Mouse (Mus musculus) midbrain, postnatal 0 days (tissue): ENCODE results near the gene Ssbp2. TPM values are rescaled to one million over a fixed set of nuclear protein-coding genes. Genes with fewer than 3 reads are reported as not detected.

ENCODE experiments used
- ATAC-seq: fragments of 200-750 bp; cut with Nextera tagmentation; 2 replicates; pipeline ENCODE4 v1.8.0; 2017; ENCODE audit warnings: moderate number of reproducible peaks, mild to moderate bottlenecking, moderate TSS enrichment, moderate library complexity; ENCODE audit not compliant: low FRiP score
- DNase-seq: peaks from one replicate; pipeline ENCODE4 v3.0.0-alpha.2; 2015; ENCODE audit warnings: low spot score
- H3K27ac ChIP-seq: fragments of 300-500 bp; sonication (generic); 2 replicates; pipeline ENCODE4 v1.5.1; 2014; ENCODE audit warnings: low read depth, mild to moderate bottlenecking, low read length, mixed read lengths
- H3K27me3 ChIP-seq: fragments of 300-500 bp; sonication (generic); 2 replicates; pipeline ENCODE4 v1.6.1; 2014; ENCODE audit warnings: low read length, control low read depth, mixed read lengths; ENCODE audit not compliant: insufficient read depth
- H3K36me3 ChIP-seq: fragments of 300-500 bp; sonication (generic); 2 replicates; pipeline ENCODE4 v1.6.1; 2014; ENCODE audit warnings: low read length, control low read depth, mixed read lengths; ENCODE audit not compliant: insufficient read depth
- H3K4me1 ChIP-seq: fragments of 300-500 bp; sonication (generic); 2 replicates; pipeline ENCODE4 v1.6.1; 2014; ENCODE audit warnings: mild to moderate bottlenecking, control low read depth, antibody characterized with exemption, low read length, mixed read lengths; ENCODE audit not compliant: insufficient read depth
- H3K4me2 ChIP-seq: fragments of 300-500 bp; sonication (generic); 2 replicates; pipeline ENCODE4 v1.6.1; 2014; ENCODE audit warnings: low read depth, mild to moderate bottlenecking, low read length, mixed read lengths; ENCODE audit not compliant: poor library complexity, severe bottlenecking
- H3K4me3 ChIP-seq: fragments of 300-500 bp; sonication (generic); 2 replicates; pipeline ENCODE4 v1.5.1; 2014; ENCODE audit warnings: low read depth, mild to moderate bottlenecking, low read length, moderate library complexity
- H3K9ac ChIP-seq: fragments of 300-500 bp; sonication (generic); replicated peaks from 2 replicates; pipeline ENCODE4 v1.6.1; 2014; ENCODE audit warnings: mild to moderate bottlenecking, low read length, moderate library complexity, mixed read lengths; ENCODE audit not compliant: poor library complexity, severe bottlenecking
- H3K9me3 ChIP-seq: fragments of 300-500 bp; sonication (generic); 2 replicates; pipeline ENCODE4 v1.6.1; 2016; ENCODE audit warnings: low read length, control low read depth
- CTCF ChIP-seq: IDR thresholded peaks from 2 replicates; pipeline ENCODE4 v1.5.1; 2016; ENCODE audit warnings: antibody characterized with exemption, mild to moderate bottlenecking
- WGBS: fragments of 180-500 bp; shearing (Covaris S2); extraction: QIAGEN DNeasy Blood & Tissue Kit; methylation state at CpG from one replicate; pipeline ENCODE4 v1.1.7; 2014; 5-methylcytosine and 5-hydroxymethylcytosine counted together
- polyA plus RNA-seq: library from polyadenylated mRNA; unstranded; fragments of >200 nt; fragmentation: Nextera tagmentation; extraction: Ambion mirVana; gene quantifications from 2 replicates; pipeline ENCODE4 v1.2.1, GENCODE M21; 2015
- total RNA-seq: library from RNA; depleted of rRNA; stranded (reverse); fragments of >200 nt; gene quantifications from 2 replicates; pipeline ENCODE4 v1.2.3, GENCODE M21; 2014

Ssbp2 gene
- total and polyA plus RNA-seq, 2 experiments from 2014 or later, result 156 to 167 TPM

DNA sequence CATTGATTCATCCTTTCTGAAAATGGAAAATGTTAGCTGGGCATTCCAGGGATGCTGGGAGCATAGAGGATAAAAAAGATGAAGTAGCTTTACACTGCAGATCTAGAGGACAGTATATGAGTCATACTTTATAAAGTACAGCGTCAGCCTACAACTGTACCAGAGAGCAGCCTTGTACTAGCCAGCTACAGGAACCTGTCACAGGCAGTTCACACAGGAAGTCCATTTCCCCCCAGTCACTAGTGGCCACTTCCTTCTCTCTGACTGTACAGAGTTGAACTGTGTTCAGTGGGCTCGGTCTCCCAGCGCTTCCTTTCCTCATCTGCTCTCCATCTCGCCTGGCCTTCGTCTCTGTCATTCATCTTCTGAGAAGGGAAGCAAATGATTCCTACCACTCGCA lies 242.3 kb downstream of the Ssbp2 start:
- no peak for TF ChIP-seq CTCF
- Histone ChIP-seq H3K9ac (no peak overlapping the region), H3K27me3 (no peaks in the 10 kb centered on the region), H3K4me1 (no peaks in the 10 kb centered on the region), H3K4me2 (no peak overlapping the region), H3K9me3 (no peaks in the 10 kb centered on the region), H3K36me3 (no peaks in the 10 kb centered on the region; the same call in 1 of the 2 replicates), H3K27ac (no peak overlapping the region), H3K4me3 (no peak overlapping the region)
- 90% methylated on average over 6 of the region's 6 CpGs for WGBS
- DNase-seq, result no peak
- ATAC-seq, result no peak

DNA sequence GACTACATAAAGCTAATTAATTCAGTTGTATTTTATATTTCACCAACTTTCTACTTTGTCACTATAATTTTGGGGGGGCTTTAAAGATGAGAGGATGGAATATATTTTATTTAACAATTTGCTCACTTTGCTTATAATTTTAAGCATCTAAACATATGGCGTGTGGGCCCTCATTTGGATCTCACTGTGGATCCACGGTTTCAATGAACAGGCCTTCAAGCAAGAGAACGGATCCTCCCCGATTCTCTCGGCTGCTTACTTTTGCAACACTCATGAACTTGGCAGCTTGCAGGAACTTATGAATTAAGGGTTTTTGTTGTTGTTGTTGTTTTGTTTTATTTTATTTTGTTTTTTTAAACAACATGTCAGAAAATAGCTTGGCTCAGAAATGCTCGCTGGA lies 259.4 kb downstream of the Ssbp2 start:
- H3K27me3 ChIP-seq, result no peaks in the 10 kb centered on the region
- no peaks in the 10 kb centered on the region for H3K4me1 ChIP-seq
- ATAC-seq (no peak), DNase-seq (no peak)
- H3K4me2 ChIP-seq, result no peak overlapping the region
- peaks cover under 1% of the 10 kb centered on the region; the same call in 1 of the 2 replicates for H3K36me3 ChIP-seq
- H3K27ac ChIP-seq, result no peak overlapping the region
- no peak overlapping the region for H3K9ac ChIP-seq
- WGBS, result 94% methylated on average over 6 of the region's 6 CpGs
- H3K4me3 ChIP-seq, result no peak overlapping the region
- TF ChIP-seq CTCF, result no peak
- no peaks in the 10 kb centered on the region for H3K9me3 ChIP-seq

DNA sequence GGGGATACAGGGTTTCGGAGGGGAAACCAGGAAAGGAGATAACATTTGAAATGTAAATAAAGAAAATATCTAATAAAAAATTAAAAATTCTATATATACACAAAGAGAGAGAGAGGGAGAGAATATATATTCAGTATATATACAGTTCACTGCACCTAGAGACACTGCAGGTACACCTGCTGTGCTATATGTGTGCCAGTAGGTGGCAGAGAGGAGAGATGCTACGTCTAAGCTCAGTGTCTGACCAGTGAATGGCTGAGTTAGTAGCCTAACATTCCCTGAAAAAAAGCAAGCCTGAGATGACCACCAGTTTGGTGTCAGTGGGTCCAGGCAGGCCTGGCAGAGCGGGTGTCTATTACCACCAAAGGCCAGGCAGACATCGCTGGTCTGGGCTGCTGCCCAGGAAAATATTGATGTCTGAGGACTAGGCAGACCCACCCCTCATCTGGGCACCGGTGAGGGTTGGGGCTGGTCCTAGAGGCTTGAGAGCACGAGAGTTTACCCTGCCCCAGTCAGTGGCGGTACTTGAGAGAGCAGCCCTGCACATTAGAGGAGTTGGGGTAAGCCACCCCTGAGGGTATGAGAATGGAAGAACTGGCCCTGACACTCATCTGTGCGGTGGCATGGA lies 263.1 kb downstream of the Ssbp2 start:
- Histone ChIP-seq H3K27ac (no peak overlapping the region), H3K27me3 (no peaks in the 10 kb centered on the region), H3K36me3 (no peaks in the 10 kb centered on the region), H3K9ac (no peak overlapping the region), H3K4me2 (no peak overlapping the region), H3K4me3 (no peak overlapping the region), H3K4me1 (no peaks in the 10 kb centered on the region), H3K9me3 (no peaks in the 10 kb centered on the region)
- WGBS, result 70% methylated on average over 8 of the region's 8 CpGs
- no peak for DNase-seq
- TF ChIP-seq CTCF, result peak; percentile 53
- 0 out of 2 replicates have a peak, but pooled peaks have one; percentile 44 for ATAC-seq

- WGBS, result 79% methylated on average over 7 of the region's 7 CpGs
- no peak for ATAC-seq
- no peaks in the 10 kb centered on the region for H3K4me1 ChIP-seq
- no peak for DNase-seq
- no peaks in the 10 kb centered on the region for H3K27me3 ChIP-seq
- no peak overlapping the region for H3K4me2 ChIP-seq
- no peak overlapping the region for H3K4me3 ChIP-seq
- H3K27ac ChIP-seq, result no peak overlapping the region
- no peaks in the 10 kb centered on the region for H3K36me3 ChIP-seq
- no peak overlapping the region for H3K9ac ChIP-seq
- no peaks in the 10 kb centered on the region for H3K9me3 ChIP-seq
- no peak for TF ChIP-seq CTCF
Observed at GRCm38 (mm10) chr13:91723736-91724119, 263.6 kb downstream of the Ssbp2 start.

- H3K4me3 ChIP-seq, result no peak overlapping the region
- no peak for TF ChIP-seq CTCF
- DNase-seq (no peak), ATAC-seq (0 out of 2 replicates have a peak, but pooled peaks have one; percentile 16)
- H3K27me3 ChIP-seq, result no peaks in the 10 kb centered on the region
- H3K9me3 ChIP-seq, result no peaks in the 10 kb centered on the region
- no peaks in the 10 kb centered on the region for H3K36me3 ChIP-seq
- no peak overlapping the region for H3K27ac ChIP-seq
- WGBS, result 89% methylated on average over 3 of the region's 3 CpGs
- H3K4me2 ChIP-seq, result no peak overlapping the region
- H3K9ac ChIP-seq, result no peak overlapping the region
- H3K4me1 ChIP-seq, result no peaks in the 10 kb centered on the region
Observed at GRCm38 (mm10) chr13:91724211-91724610, 264.1 kb downstream of the Ssbp2 start.

DNA sequence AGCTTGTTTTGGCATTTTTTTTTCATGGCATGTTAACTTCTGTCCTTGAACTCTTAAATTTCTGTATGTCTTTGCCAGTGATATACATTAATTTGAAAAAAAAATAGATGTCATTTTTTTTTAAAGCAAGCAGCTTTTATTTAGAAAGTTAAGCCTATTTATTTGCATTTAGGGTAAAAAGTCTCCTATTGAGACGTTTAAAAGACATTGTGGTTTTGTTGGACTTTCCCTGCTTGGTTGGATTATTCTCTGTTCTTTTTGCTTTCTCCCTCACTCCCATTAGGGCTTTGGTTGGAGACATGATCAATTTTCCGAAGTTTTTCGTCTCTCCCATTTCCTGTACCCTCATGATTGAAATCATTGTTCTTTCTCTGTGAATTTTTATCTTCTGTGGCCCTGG lies 265.0 kb downstream of the Ssbp2 start:
- no peak overlapping the region for H3K4me2 ChIP-seq
- DNase-seq, result no peak
- ATAC-seq, result no peak
- H3K27ac ChIP-seq, result no peak overlapping the region
- no peak overlapping the region for H3K9ac ChIP-seq
- TF ChIP-seq CTCF, result no peak
- H3K4me3 ChIP-seq, result no peak overlapping the region
- no peaks in the 10 kb centered on the region for H3K4me1 ChIP-seq
- no peaks in the 10 kb centered on the region for H3K36me3 ChIP-seq
- 79% methylated on average over 3 of the region's 3 CpGs for WGBS
- H3K27me3 ChIP-seq, result no peaks in the 10 kb centered on the region
- H3K9me3 ChIP-seq, result no peaks in the 10 kb centered on the region
